Mouse (Mus musculus) midbrain, embryonic 13.5 days (tissue): Measurements from ENCODE around the gene Gpr6. TPM values are rescaled to one million over a fixed set of nuclear protein-coding genes. Genes with fewer than 3 reads are reported as not detected.
A peak's percentile ranks its signal among the peaks of the same experiment; 100 is the strongest.

Experiments
- ATAC-seq: fragments of 200-750 bp; cut with Nextera tagmentation; 2 replicates; pipeline ENCODE4 v1.8.0; 2017; ENCODE audit warnings: mild to moderate bottlenecking, moderate TSS enrichment, moderate library complexity
- H3K27ac ChIP-seq: fragments of 300-500 bp; sonication (generic); 2 replicates; pipeline ENCODE4 v1.5.1; 2015; ENCODE audit warnings: inconsistent platforms, mild to moderate bottlenecking, moderate library complexity
- H3K27me3 ChIP-seq: fragments of 300-500 bp; sonication (generic); 2 replicates; pipeline ENCODE4 v1.6.1; 2015; ENCODE audit warnings: mild to moderate bottlenecking, inconsistent platforms
- H3K36me3 ChIP-seq: fragments of 300-500 bp; sonication (generic); 2 replicates; pipeline ENCODE4 v1.6.1; 2015; ENCODE audit warnings: mild to moderate bottlenecking, inconsistent platforms
- H3K4me1 ChIP-seq: fragments of 300-500 bp; sonication (generic); replicated peaks from 2 replicates; pipeline ENCODE4 v1.6.1; 2015; ENCODE audit warnings: inconsistent platforms
- H3K4me2 ChIP-seq: fragments of 300-500 bp; sonication (generic); replicated peaks from 2 replicates; pipeline ENCODE4 v1.6.1; 2015; ENCODE audit warnings: moderate library complexity, mild to moderate bottlenecking, inconsistent platforms
- H3K4me3 ChIP-seq: fragments of 300-500 bp; sonication (generic); replicated peaks from 2 replicates; pipeline ENCODE4 v1.5.1; 2015; ENCODE audit warnings: mild to moderate bottlenecking, inconsistent platforms
- H3K9ac ChIP-seq: fragments of 300-500 bp; sonication (generic); replicated peaks from 2 replicates; pipeline ENCODE4 v1.6.1; 2015; ENCODE audit warnings: mild to moderate bottlenecking, inconsistent platforms
- H3K9me3 ChIP-seq: fragments of 300-500 bp; sonication (generic); 2 replicates; pipeline ENCODE4 v1.6.1; 2016; ENCODE audit warnings: mild to moderate bottlenecking, inconsistent platforms
- WGBS: fragments of 180-500 bp; shearing (Covaris S2); methylation state at CpG from one replicate; pipeline ENCODE4 v1.1.7; 2015; 5-methylcytosine and 5-hydroxymethylcytosine counted together
- polyA plus RNA-seq: library from polyadenylated mRNA; unstranded; fragments of >200 nt; fragmentation: Nextera tagmentation; extraction: Ambion mirVana; gene quantifications from 2 replicates; pipeline ENCODE4 v1.2.1, GENCODE M21; 2015

Gpr6 gene
- polyA plus RNA-seq, 1 experiment from 2014 or later = 1.6 TPM

- Histone ChIP-seq H3K36me3 (no peaks in the 10 kb centered on the region), H3K4me3 (no peak overlapping the region), H3K27ac (no peak overlapping the region), H3K9ac (no peak overlapping the region), H3K4me2 (no peak overlapping the region), H3K9me3 (no peaks in the 10 kb centered on the region), H3K27me3 (no peaks in the 10 kb centered on the region), H3K4me1 (peaks cover 21% of the 10 kb centered on the region)
- 0 out of 2 replicates have a peak, but pooled peaks have one; percentile 28 for ATAC-seq
- WGBS = 55% methylated on average over 6 of the region's 6 CpGs
Observed at GRCm38 (mm10) chr10:41038476-41038875, 33.6 kb downstream of the Gpr6 start.

GRCm38 (mm10) chr10:41037722-41038121 is 34.4 kb downstream of the Gpr6 start:
- peaks cover 20% of the 10 kb centered on the region for H3K4me1 ChIP-seq
- no peak overlapping the region for H3K4me3 ChIP-seq
- peak; percentile 51 for ATAC-seq
- WGBS = 73% methylated on average over 8 of the region's 8 CpGs
- H3K27me3 ChIP-seq = no peaks in the 10 kb centered on the region
- no peak overlapping the region for H3K4me2 ChIP-seq
- no peak overlapping the region for H3K27ac ChIP-seq
- no peaks in the 10 kb centered on the region for H3K9me3 ChIP-seq
- no peaks in the 10 kb centered on the region for H3K36me3 ChIP-seq
- H3K9ac ChIP-seq = no peak overlapping the region

- Histone ChIP-seq H3K27me3 (no peaks in the 10 kb centered on the region), H3K4me3 (no peak overlapping the region), H3K36me3 (no peaks in the 10 kb centered on the region), H3K4me2 (no peak overlapping the region), H3K9ac (no peak overlapping the region), H3K27ac (no peak overlapping the region), H3K9me3 (no peaks in the 10 kb centered on the region), H3K4me1 (no peaks in the 10 kb centered on the region)
- no peak for ATAC-seq
- WGBS = 82% methylated on average over 7 of the region's 7 CpGs
Observed at GRCm38 (mm10) chr10:41032811-41033210, 39.3 kb downstream of the Gpr6 start.

- Histone ChIP-seq H3K9me3 (peaks cover 5% of the 10 kb centered on the region; the same call in 1 of the 2 replicates), H3K4me2 (no peak overlapping the region), H3K9ac (no peak overlapping the region), H3K36me3 (no peaks in the 10 kb centered on the region), H3K27me3 (no peaks in the 10 kb centered on the region), H3K4me1 (no peaks in the 10 kb centered on the region), H3K27ac (no peak overlapping the region; the same call in 1 of the 2 replicates), H3K4me3 (no peak overlapping the region)
- 68% methylated on average over 1 of the region's 1 CpGs for WGBS
- ATAC-seq = no peak
Observed at GRCm38 (mm10) chr10:41024860-41025259, 47.2 kb downstream of the Gpr6 start.

- Histone ChIP-seq H3K4me1 (no peaks in the 10 kb centered on the region), H3K9me3 (peaks cover 5% of the 10 kb centered on the region; the same call in 1 of the 2 replicates), H3K9ac (no peak overlapping the region), H3K36me3 (no peaks in the 10 kb centered on the region), H3K4me2 (no peak overlapping the region), H3K4me3 (no peak overlapping the region), H3K27ac (no peak overlapping the region; the same call in 1 of the 2 replicates), H3K27me3 (no peaks in the 10 kb centered on the region)
- ATAC-seq = no peak
- whole genome bisulfite sequencing = 42% methylated on average over 1 of the region's 1 CpGs
Observed at GRCm38 (mm10) chr10:41024406-41024805, 47.7 kb downstream of the Gpr6 start.

- H3K9ac ChIP-seq = no peak overlapping the region
- ATAC-seq = no peak
- no peaks in the 10 kb centered on the region for H3K4me1 ChIP-seq
- 95% methylated on average over 4 of the region's 4 CpGs for WGBS
- H3K9me3 ChIP-seq = peaks cover 5% of the 10 kb centered on the region; the same call in 1 of the 2 replicates
- no peak overlapping the region for H3K4me2 ChIP-seq
- no peak overlapping the region for H3K4me3 ChIP-seq
- no peaks in the 10 kb centered on the region for H3K27me3 ChIP-seq
- H3K36me3 ChIP-seq = no peaks in the 10 kb centered on the region
- H3K27ac ChIP-seq = no peak overlapping the region
Observed at GRCm38 (mm10) chr10:41022226-41022625, 49.9 kb downstream of the Gpr6 start.

Other genes with a start within 250 kb of the Gpr6 start
- 30.2 and 30.5 TPM in 2 replicates for gene Cdc40, start 189.0 kb downstream of the Gpr6 start, polyA plus RNA-seq
- gene Wasf1, start 188.8 kb downstream of the Gpr6 start, polyA plus RNA-seq = 93.7 and 97.1 TPM in 2 replicates
- 25.9 and 27.9 TPM in 2 replicates for gene Fig4, start 231.0 kb upstream of the Gpr6 start, polyA plus RNA-seq
- 0.10 and 0.17 TPM in 2 replicates for gene Ak9, start 231.7 kb upstream of the Gpr6 start, polyA plus RNA-seq